ENCODE assay signal across 23 mouse cellular contexts in the genomic region with DNA sequence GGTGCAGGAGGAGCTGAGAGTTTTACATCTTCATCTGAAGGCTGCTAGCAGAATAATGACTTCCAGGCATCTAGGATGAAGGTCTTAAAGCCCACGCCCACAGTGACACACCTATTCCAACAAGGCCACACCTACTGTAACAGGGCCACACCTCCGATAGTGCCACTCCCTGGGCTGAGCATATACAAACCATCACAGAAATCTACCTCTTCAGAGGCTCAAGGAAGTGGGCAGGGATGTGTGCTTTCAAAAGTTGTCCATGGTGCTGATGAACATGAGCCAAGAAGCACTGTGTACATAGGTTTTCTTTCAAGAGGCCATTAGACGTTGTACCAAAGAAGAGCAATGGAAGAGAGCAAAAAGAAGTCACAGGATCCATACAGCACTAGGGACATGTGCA.
DNase-seq lines count a peak whose midpoint lies in the region; ATAC-seq and TF ChIP-seq lines count a peak whose summit lies in the region.
"Had no signal": no experiment of that assay in that cellular context is flagged by ENCODE, and none has a peak within 500 bp of the region (broad histone marks: within the 10 kb centered on the region; RNA-seq: fewer than 3 reads in every experiment).

No protein-coding gene starts in this region.

- DNase-seq in ES-CJ7 (ENCODE audit: low read depth, low spot score) (peak; percentile 41), ZHBTc4 (ENCODE audit: low read depth, low spot score) (peak; percentile 48)
- DNase-seq in liver, embryonic 13.5 days: no peak
- peak; percentile 37 for DNase-seq in stomach, postnatal 0 days (ENCODE audit: low spot score)
- DNase-seq in cerebellum, adult 18-20 months: no peak
- no peak for DNase-seq in left cerebral cortex, postnatal 14 days (ENCODE audit: low spot score in 2 of 2)
- no peak for DNase-seq in cerebellum, postnatal 10 days
- DNase-seq: adrenal gland, adult 8-10 months; B cell, adult 2 months; cerebellum, adult 2 months; cerebellum, postnatal 14 days; embryo, embryonic 11 days; gastrocnemius, postnatal 10 days; heart, adult 18-20 months; heart, postnatal 10 days; heart, postnatal 4 days had no signal

- peak; percentile 70 for ATAC-seq in liver, embryonic 13.5 days (ENCODE audit: low read depth)
- peak; percentile 64; the same call in 1 of the 2 replicates for ATAC-seq in stomach, postnatal 0 days (ENCODE audit: low FRiP score, low TSS enrichment)
- ATAC-seq: CD4-positive, CD25-positive, alpha-beta regulatory T cell, adult 4 months; forebrain, embryonic 15.5 days; hindbrain, embryonic 16.5 days; inflammation-experienced regulatory T-cells, adult 6 months had no signal

- H3K9me3 ChIP-seq in liver, embryonic 13.5 days (replicated peaks): no peaks in the 10 kb centered on the region
- no peaks in the 10 kb centered on the region for H3K9me3 ChIP-seq in stomach, postnatal 0 days (ENCODE audit: control insufficient read depth, low read length)
- H3K9me3 ChIP-seq: embryonic facial prominence, embryonic 15.5 days; forebrain, embryonic 15.5 days; heart, embryonic 10.5 days; hindbrain, embryonic 12.5 days had no signal

- TF ChIP-seq EP300 in stomach, postnatal 0 days (optimal IDR thresholded peaks at IDR 0.05): no peak

- peaks cover 24% of the 10 kb centered on the region for H3K4me1 ChIP-seq in liver, embryonic 13.5 days (replicated peaks)
- H3K4me1 ChIP-seq in stomach, postnatal 0 days (replicated peaks; ENCODE audit: control insufficient read depth, insufficient read depth): no peaks in the 10 kb centered on the region
- H3K4me1 ChIP-seq: heart, embryonic 10.5 days; hindbrain, embryonic 12.5 days had no signal

- 0 out of 2 replicates have a peak, but pooled peaks cover 7% of the 10 kb centered on the region for H3K27me3 ChIP-seq in liver, embryonic 13.5 days
- no peaks in the 10 kb centered on the region for H3K27me3 ChIP-seq in stomach, postnatal 0 days (ENCODE audit: control insufficient read depth, insufficient read depth, low read length)
- H3K27me3 ChIP-seq: embryonic facial prominence, embryonic 15.5 days; forebrain, embryonic 15.5 days; hindbrain, embryonic 12.5 days had no signal

- H3K9ac ChIP-seq in liver, embryonic 13.5 days: no peak overlapping the region
- H3K9ac ChIP-seq in stomach, postnatal 0 days (ENCODE audit: low read length): no peak overlapping the region
- H3K9ac ChIP-seq: embryonic facial prominence, embryonic 15.5 days; forebrain, embryonic 15.5 days; hindbrain, embryonic 12.5 days had no signal

- WGBS in liver, embryonic 13.5 days (ENCODE audit: insufficient replicate concordance): 54% methylated on average over 3 of the region's 3 CpGs
- WGBS in stomach, postnatal 0 days: 50% methylated on average over 3 of the region's 3 CpGs

- intact Hi-C loops in left cerebral cortex, postnatal 14 days (cut with DNase I): no loop called here

- TF ChIP-seq CTCF in stomach, postnatal 0 days (IDR thresholded peaks at IDR 0.05; ENCODE audit: low read depth): no peak

- no peak overlapping the region for H3K27ac ChIP-seq in liver, embryonic 13.5 days
- no peak overlapping the region for H3K27ac ChIP-seq in stomach, postnatal 0 days (replicated peaks)
- H3K27ac ChIP-seq: embryonic facial prominence, embryonic 15.5 days; forebrain, embryonic 15.5 days; heart, embryonic 10.5 days; hindbrain, embryonic 12.5 days had no signal

- H3K36me3 ChIP-seq in liver, embryonic 13.5 days: no peaks in the 10 kb centered on the region
- H3K36me3 ChIP-seq in stomach, postnatal 0 days (ENCODE audit: control insufficient read depth, insufficient read depth, low read length): no peaks in the 10 kb centered on the region
- H3K36me3 ChIP-seq: embryonic facial prominence, embryonic 15.5 days; forebrain, embryonic 15.5 days; heart, embryonic 10.5 days; hindbrain, embryonic 12.5 days had no signal

- no peak overlapping the region for H3K4me3 ChIP-seq in liver, embryonic 13.5 days (replicated peaks)
- H3K4me3 ChIP-seq in stomach, postnatal 0 days (ENCODE audit: low read depth, low read length): no peak overlapping the region
- H3K4me3 ChIP-seq: embryonic facial prominence, embryonic 15.5 days; forebrain, embryonic 15.5 days; heart, embryonic 10.5 days; hindbrain, embryonic 12.5 days had no signal

- H3K4me2 ChIP-seq in liver, embryonic 13.5 days: no peak overlapping the region
- no peak overlapping the region for H3K4me2 ChIP-seq in stomach, postnatal 0 days (replicated peaks; ENCODE audit: low read depth)
- H3K4me2 ChIP-seq: embryonic facial prominence, embryonic 15.5 days; forebrain, embryonic 15.5 days; hindbrain, embryonic 12.5 days had no signal

Comparison
In these comparisons a context has a peak if more than half of its experiments do, and no peak if none do; other contexts are left out.
1. DNase-seq: peak in ES-CJ7 (single experiment), ZHBTc4 (single experiment) and stomach, postnatal 0 days (single experiment); none in liver, embryonic 13.5 days (single experiment), cerebellum, adult 18-20 months (0 of 2), left cerebral cortex, postnatal 14 days (0 of 2) and cerebellum, postnatal 10 days (0 of 2).